Mouse (Mus musculus): ENCODE measurements around the gene Sh3pxd2a. TPM values are rescaled to one million over a fixed set of nuclear protein-coding genes. Genes with fewer than 3 reads are reported as not detected.

The Sh3pxd2a gene
- polyA plus RNA-seq, 1 experiment from 2014 or later, result 1.8 TPM

- no peak for ATAC-seq
- Histone ChIP-seq H3K4me3 (ENCODE audit: low read length) (no peak overlapping the region), H3K36me3 (ENCODE audit: control insufficient read depth, insufficient read depth, low read length) (no peaks in the 10 kb centered on the region), H3K27ac (ENCODE audit: low read depth, low read length) (no peak overlapping the region), H3K9ac (ENCODE audit: low read depth, low read length) (no peak overlapping the region), H3K4me2 (ENCODE audit: low read length) (no peak overlapping the region), H3K27me3 (replicated peaks; ENCODE audit: control insufficient read depth, insufficient read depth, low read length) (no peaks in the 10 kb centered on the region), H3K9me3 (ENCODE audit: control insufficient read depth, low read length) (no peaks in the 10 kb centered on the region), H3K4me1 (ENCODE audit: control insufficient read depth, insufficient read depth, low read depth, low read length) (peaks cover 12% of the 10 kb centered on the region)
- 83% methylated on average over 3 of the region's 3 CpGs for WGBS
These were observed 44.0 kb upstream of the Sh3pxd2a start for GRCm38 (mm10) chr19:47508191-47508590.

- no peaks in the 10 kb centered on the region for H3K9me3 ChIP-seq (ENCODE audit: control insufficient read depth, low read length)
- peaks cover 12% of the 10 kb centered on the region for H3K4me1 ChIP-seq (ENCODE audit: control insufficient read depth, insufficient read depth, low read depth, low read length)
- peak overlapping the region; percentile 19; the same call in 1 of the 2 replicates for H3K27ac ChIP-seq (ENCODE audit: low read depth, low read length)
- no peak overlapping the region for H3K4me3 ChIP-seq (ENCODE audit: low read length)
- H3K27me3 ChIP-seq (replicated peaks; ENCODE audit: control insufficient read depth, insufficient read depth, low read length), result no peaks in the 10 kb centered on the region
- 0 out of 2 replicates have a peak, but pooled peaks have one; percentile 12 for ATAC-seq
- 52% methylated on average over 27 of the region's 27 CpGs for WGBS
- peak overlapping the region; percentile 32 for H3K9ac ChIP-seq (ENCODE audit: low read depth, low read length)
- H3K4me2 ChIP-seq (ENCODE audit: low read length), result no peak overlapping the region; the same call in 1 of the 2 replicates
- no peaks in the 10 kb centered on the region for H3K36me3 ChIP-seq (ENCODE audit: control insufficient read depth, insufficient read depth, low read length)
These were observed 43.2 kb upstream of the Sh3pxd2a start for GRCm38 (mm10) chr19:47507128-47508121.

GRCm38 (mm10) chr19:47503625-47504024 is 39.4 kb upstream of the Sh3pxd2a start:
- Histone ChIP-seq H3K27me3 (replicated peaks; ENCODE audit: control insufficient read depth, insufficient read depth, low read length) (no peaks in the 10 kb centered on the region), H3K36me3 (ENCODE audit: control insufficient read depth, insufficient read depth, low read length) (no peaks in the 10 kb centered on the region), H3K4me2 (ENCODE audit: low read length) (no peak overlapping the region), H3K4me3 (ENCODE audit: low read length) (no peak overlapping the region), H3K9ac (ENCODE audit: low read depth, low read length) (no peak overlapping the region), H3K4me1 (ENCODE audit: control insufficient read depth, insufficient read depth, low read depth, low read length) (peaks cover 5% of the 10 kb centered on the region), H3K9me3 (ENCODE audit: control insufficient read depth, low read length) (no peaks in the 10 kb centered on the region), H3K27ac (ENCODE audit: low read depth, low read length) (no peak overlapping the region)
- whole genome bisulfite sequencing, result 69% methylated on average over 4 of the region's 4 CpGs
- ATAC-seq, result peak; percentile 19; the same call in 1 of the 2 replicates

GRCm38 (mm10) chr19:47502563-47502962 is 38.4 kb upstream of the Sh3pxd2a start:
- no peak for ATAC-seq
- no peaks in the 10 kb centered on the region for H3K9me3 ChIP-seq (ENCODE audit: control insufficient read depth, low read length)
- WGBS, result 73% methylated on average over 8 of the region's 8 CpGs

GRCm38 (mm10) chr19:47500389-47501011 is 36.3 kb upstream of the Sh3pxd2a start:
- 67% methylated on average over 11 of the region's 11 CpGs for WGBS
- Histone ChIP-seq H3K27me3 (replicated peaks; ENCODE audit: control insufficient read depth, insufficient read depth, low read length) (no peaks in the 10 kb centered on the region), H3K9me3 (ENCODE audit: control insufficient read depth, low read length) (no peaks in the 10 kb centered on the region), H3K9ac (ENCODE audit: low read depth, low read length) (no peak overlapping the region), H3K4me1 (ENCODE audit: control insufficient read depth, insufficient read depth, low read depth, low read length) (no peaks in the 10 kb centered on the region; the same call in 1 of the 2 replicates), H3K4me3 (ENCODE audit: low read length) (no peak overlapping the region), H3K36me3 (ENCODE audit: control insufficient read depth, insufficient read depth, low read length) (no peaks in the 10 kb centered on the region), H3K27ac (ENCODE audit: low read depth, low read length) (no peak overlapping the region), H3K4me2 (ENCODE audit: low read length) (no peak overlapping the region)
- ATAC-seq, result no peak

More at GRCm38 (mm10) chr19:47502563-47502962, 38.4 kb upstream of the Sh3pxd2a start:
- no peaks in the 10 kb centered on the region for H3K36me3 ChIP-seq (ENCODE audit: control insufficient read depth, insufficient read depth, low read length)
- no peak overlapping the region for H3K4me2 ChIP-seq (ENCODE audit: low read length)
- H3K9ac ChIP-seq (ENCODE audit: low read depth, low read length), result no peak overlapping the region
- no peak overlapping the region for H3K27ac ChIP-seq (ENCODE audit: low read depth, low read length)
- no peak overlapping the region for H3K4me3 ChIP-seq (ENCODE audit: low read length)
- no peaks in the 10 kb centered on the region for H3K27me3 ChIP-seq (replicated peaks; ENCODE audit: control insufficient read depth, insufficient read depth, low read length)
- peaks cover 4% of the 10 kb centered on the region for H3K4me1 ChIP-seq (ENCODE audit: control insufficient read depth, insufficient read depth, low read depth, low read length)

GRCm38 (mm10) chr19:47499841-47500240 is 35.6 kb upstream of the Sh3pxd2a start:
- Histone ChIP-seq H3K27ac (ENCODE audit: low read depth, low read length) (no peak overlapping the region), H3K36me3 (ENCODE audit: control insufficient read depth, insufficient read depth, low read length) (no peaks in the 10 kb centered on the region), H3K27me3 (replicated peaks; ENCODE audit: control insufficient read depth, insufficient read depth, low read length) (no peaks in the 10 kb centered on the region), H3K4me1 (ENCODE audit: control insufficient read depth, insufficient read depth, low read depth, low read length) (no peaks in the 10 kb centered on the region; the same call in 1 of the 2 replicates), H3K9me3 (ENCODE audit: control insufficient read depth, low read length) (no peaks in the 10 kb centered on the region), H3K9ac (ENCODE audit: low read depth, low read length) (no peak overlapping the region), H3K4me2 (ENCODE audit: low read length) (no peak overlapping the region), H3K4me3 (ENCODE audit: low read length) (no peak overlapping the region)
- 87% methylated on average over 5 of the region's 5 CpGs for WGBS
- no peak for ATAC-seq

- H3K9ac ChIP-seq (ENCODE audit: low read depth, low read length), result no peak overlapping the region
- peaks cover 2% of the 10 kb centered on the region; the same call in 1 of the 2 replicates for H3K4me1 ChIP-seq (ENCODE audit: control insufficient read depth, insufficient read depth, low read depth, low read length)
- no peak overlapping the region for H3K4me2 ChIP-seq (ENCODE audit: low read length)
- no peaks in the 10 kb centered on the region for H3K36me3 ChIP-seq (ENCODE audit: control insufficient read depth, insufficient read depth, low read length)
- H3K4me3 ChIP-seq (ENCODE audit: low read length), result no peak overlapping the region
- H3K9me3 ChIP-seq (ENCODE audit: control insufficient read depth, low read length), result no peaks in the 10 kb centered on the region
- 81% methylated on average over 4 of the region's 4 CpGs for WGBS
- H3K27ac ChIP-seq (ENCODE audit: low read depth, low read length), result no peak overlapping the region
- no peaks in the 10 kb centered on the region for H3K27me3 ChIP-seq (replicated peaks; ENCODE audit: control insufficient read depth, insufficient read depth, low read length)
- no peak for ATAC-seq
These were observed 34.7 kb upstream of the Sh3pxd2a start for GRCm38 (mm10) chr19:47498942-47499341.

- ATAC-seq, result no peak
- 90% methylated on average over 6 of the region's 6 CpGs for WGBS
- Histone ChIP-seq H3K9ac (ENCODE audit: low read depth, low read length) (no peak overlapping the region), H3K27ac (ENCODE audit: low read depth, low read length) (no peak overlapping the region), H3K27me3 (replicated peaks; ENCODE audit: control insufficient read depth, insufficient read depth, low read length) (no peaks in the 10 kb centered on the region), H3K4me3 (ENCODE audit: low read length) (no peak overlapping the region), H3K4me2 (ENCODE audit: low read length) (no peak overlapping the region), H3K4me1 (ENCODE audit: control insufficient read depth, insufficient read depth, low read depth, low read length) (peaks cover 14% of the 10 kb centered on the region), H3K9me3 (ENCODE audit: control insufficient read depth, low read length) (no peaks in the 10 kb centered on the region), H3K36me3 (ENCODE audit: control insufficient read depth, insufficient read depth, low read length) (no peaks in the 10 kb centered on the region)
These were observed 33.5 kb upstream of the Sh3pxd2a start for GRCm38 (mm10) chr19:47497736-47498135.

- no peak overlapping the region for H3K27ac ChIP-seq (ENCODE audit: low read depth, low read length)
- no peaks in the 10 kb centered on the region for H3K9me3 ChIP-seq (ENCODE audit: control insufficient read depth, low read length)
- 69% methylated on average over 9 of the region's 9 CpGs for WGBS
- H3K27me3 ChIP-seq (replicated peaks; ENCODE audit: control insufficient read depth, insufficient read depth, low read length), result no peaks in the 10 kb centered on the region
- no peak overlapping the region for H3K9ac ChIP-seq (ENCODE audit: low read depth, low read length)
- H3K4me1 ChIP-seq (ENCODE audit: control insufficient read depth, insufficient read depth, low read depth, low read length), result peaks cover 16% of the 10 kb centered on the region
- no peak overlapping the region for H3K4me2 ChIP-seq (ENCODE audit: low read length)
- no peak for ATAC-seq
- no peaks in the 10 kb centered on the region for H3K36me3 ChIP-seq (ENCODE audit: control insufficient read depth, insufficient read depth, low read length)
- H3K4me3 ChIP-seq (ENCODE audit: low read length), result no peak overlapping the region
These were observed 33.1 kb upstream of the Sh3pxd2a start for GRCm38 (mm10) chr19:47497313-47497712.

Data from hindbrain, embryonic 16.5 days (tissue).